Mouse (Mus musculus) midbrain, postnatal 0 days (tissue): Measurements from ENCODE around the gene Themis2. TPM values are rescaled to one million over a fixed set of nuclear protein-coding genes. Genes with fewer than 3 reads are reported as not detected.

Experiments used
- ATAC-seq: fragments of 200-750 bp; cut with Nextera tagmentation; 2 replicates; pipeline ENCODE4 v1.8.0; 2017; ENCODE audit warnings: moderate number of reproducible peaks, mild to moderate bottlenecking, moderate TSS enrichment, moderate library complexity; ENCODE audit not compliant: low FRiP score
- DNase-seq: peaks from one replicate; pipeline ENCODE4 v3.0.0-alpha.2; 2015; ENCODE audit warnings: low spot score
- H3K27ac ChIP-seq: fragments of 300-500 bp; sonication (generic); 2 replicates; pipeline ENCODE4 v1.5.1; 2014; ENCODE audit warnings: low read depth, mild to moderate bottlenecking, low read length, mixed read lengths
- H3K27me3 ChIP-seq: fragments of 300-500 bp; sonication (generic); 2 replicates; pipeline ENCODE4 v1.6.1; 2014; ENCODE audit warnings: low read length, control low read depth, mixed read lengths; ENCODE audit not compliant: insufficient read depth
- H3K36me3 ChIP-seq: fragments of 300-500 bp; sonication (generic); 2 replicates; pipeline ENCODE4 v1.6.1; 2014; ENCODE audit warnings: low read length, control low read depth, mixed read lengths; ENCODE audit not compliant: insufficient read depth
- H3K4me1 ChIP-seq: fragments of 300-500 bp; sonication (generic); 2 replicates; pipeline ENCODE4 v1.6.1; 2014; ENCODE audit warnings: mild to moderate bottlenecking, control low read depth, antibody characterized with exemption, low read length, mixed read lengths; ENCODE audit not compliant: insufficient read depth
- H3K4me2 ChIP-seq: fragments of 300-500 bp; sonication (generic); 2 replicates; pipeline ENCODE4 v1.6.1; 2014; ENCODE audit warnings: low read depth, mild to moderate bottlenecking, low read length, mixed read lengths; ENCODE audit not compliant: poor library complexity, severe bottlenecking
- H3K4me3 ChIP-seq: fragments of 300-500 bp; sonication (generic); 2 replicates; pipeline ENCODE4 v1.5.1; 2014; ENCODE audit warnings: low read depth, mild to moderate bottlenecking, low read length, moderate library complexity
- H3K9ac ChIP-seq: fragments of 300-500 bp; sonication (generic); replicated peaks from 2 replicates; pipeline ENCODE4 v1.6.1; 2014; ENCODE audit warnings: mild to moderate bottlenecking, low read length, moderate library complexity, mixed read lengths; ENCODE audit not compliant: poor library complexity, severe bottlenecking
- H3K9me3 ChIP-seq: fragments of 300-500 bp; sonication (generic); 2 replicates; pipeline ENCODE4 v1.6.1; 2016; ENCODE audit warnings: low read length, control low read depth
- CTCF ChIP-seq: IDR thresholded peaks from 2 replicates; pipeline ENCODE4 v1.5.1; 2016; ENCODE audit warnings: antibody characterized with exemption, mild to moderate bottlenecking
- WGBS: fragments of 180-500 bp; shearing (Covaris S2); extraction: QIAGEN DNeasy Blood & Tissue Kit; methylation state at CpG from one replicate; pipeline ENCODE4 v1.1.7; 2014; 5-methylcytosine and 5-hydroxymethylcytosine counted together
- polyA plus RNA-seq: library from polyadenylated mRNA; unstranded; fragments of >200 nt; fragmentation: Nextera tagmentation; extraction: Ambion mirVana; gene quantifications from 2 replicates; pipeline ENCODE4 v1.2.1, GENCODE M21; 2015
- total RNA-seq: library from RNA; depleted of rRNA; stranded (reverse); fragments of >200 nt; gene quantifications from 2 replicates; pipeline ENCODE4 v1.2.3, GENCODE M21; 2014; rRNA removed

Themis2 gene
- total and polyA plus RNA-seq, 2 experiments from 2014 or later, result 0.49 TPM

GRCm38 (mm10) chr4:132733071-132733770 lies 63.0 kb downstream of the Themis2 start:
- peak; percentile 41 for TF ChIP-seq CTCF
- H3K27ac ChIP-seq, result no peak overlapping the region
- no peaks in the 10 kb centered on the region for H3K4me1 ChIP-seq
- no peaks in the 10 kb centered on the region for H3K36me3 ChIP-seq
- H3K9ac ChIP-seq, result no peak overlapping the region
- 94% methylated on average over 25 of the region's 25 CpGs for WGBS
- no peaks in the 10 kb centered on the region for H3K9me3 ChIP-seq
- ATAC-seq, result no peak
- no peak for DNase-seq
- no peak overlapping the region for H3K4me3 ChIP-seq
- no peak overlapping the region for H3K4me2 ChIP-seq
- no peaks in the 10 kb centered on the region for H3K27me3 ChIP-seq

- H3K27me3 ChIP-seq, result no peaks in the 10 kb centered on the region
- TF ChIP-seq CTCF, result peak; percentile 25
- peak within 1 kb of the TSS; percentile 68 for H3K27ac ChIP-seq
- no peaks in the 10 kb centered on the region for H3K4me1 ChIP-seq
- peak within 1 kb of the TSS; percentile 72 for H3K4me2 ChIP-seq
- 3% methylated on average over 27 of the region's 34 CpGs for WGBS
- peaks cover 10% of the 10 kb centered on the region; the same call in 1 of the 2 replicates for H3K36me3 ChIP-seq
- peak within 1 kb of the TSS; percentile 60 for H3K4me3 ChIP-seq
- H3K9ac ChIP-seq, result peak within 1 kb of the TSS; percentile 77
- ATAC-seq (peak; percentile 90), DNase-seq (peak; percentile 83)
- H3K9me3 ChIP-seq, result no peaks in the 10 kb centered on the region
These were observed 64.0 kb downstream of the Themis2 start, which contains the start of gene Xkr8 for GRCm38 (mm10) chr4:132732148-132732684. TSS of gene Xkr8 (minus strand) at chr4:132732546.

Other genes starting within 250 kb of the Themis2 start
- 0.66 and 1.1 TPM in 2 replicates for gene Ptafr, start 232.3 kb downstream of the Themis2 start, total RNA-seq
- gene Ptafr, start 232.3 kb downstream of the Themis2 start, polyA plus RNA-seq, result 0.26 and 0.56 TPM in 2 replicates
- gene Eya3, start 157.4 kb downstream of the Themis2 start, total RNA-seq, result 15.7 and 25.8 TPM in 2 replicates
- gene Eya3, start 157.4 kb downstream of the Themis2 start, polyA plus RNA-seq, result 4.5 and 5.1 TPM in 2 replicates
- gene Xkr8, start 63.8 kb downstream of the Themis2 start, total RNA-seq, result 6.2 and 7.1 TPM in 2 replicates
- 6.4 and 6.9 TPM in 2 replicates for gene Xkr8, start 63.8 kb downstream of the Themis2 start, polyA plus RNA-seq
- 0.47 and 1.3 TPM in 2 replicates for gene Smpdl3b, start 39.1 kb downstream of the Themis2 start, total RNA-seq
- gene Smpdl3b, start 39.1 kb downstream of the Themis2 start, polyA plus RNA-seq, result 1.1 and 1.2 TPM in 2 replicates
- gene Rpa2, start 28.1 kb downstream of the Themis2 start, total RNA-seq, result 17.1 and 18.9 TPM in 2 replicates
- gene Rpa2, start 28.1 kb downstream of the Themis2 start, polyA plus RNA-seq, result 28.4 and 29.8 TPM in 2 replicates
- 55.1 and 59.6 TPM in 2 replicates for gene Ppp1r8, start 46.8 kb upstream of the Themis2 start, total RNA-seq
- 42.2 and 45.0 TPM in 2 replicates for gene Ppp1r8, start 46.8 kb upstream of the Themis2 start, polyA plus RNA-seq
- 142 and 153 TPM in 2 replicates for gene Stx12, start 88.1 kb upstream of the Themis2 start, total RNA-seq
- gene Stx12, start 88.1 kb upstream of the Themis2 start, polyA plus RNA-seq, result 151 and 158 TPM in 2 replicates
- 16.6 and 21.0 TPM in 2 replicates for gene Fam76a, start 126.2 kb upstream of the Themis2 start, total RNA-seq
- gene Fam76a, start 126.2 kb upstream of the Themis2 start, polyA plus RNA-seq, result 31.0 and 38.2 TPM in 2 replicates
- gene Fgr, start 177.7 kb upstream of the Themis2 start, total RNA-seq, result 0.33 and 0.47 TPM in 2 replicates
- gene Fgr, start 177.7 kb upstream of the Themis2 start, polyA plus RNA-seq, result 0.19 TPM in 1 of 2 replicates, not detected in the other
- gene Ahdc1, start 214.9 kb upstream of the Themis2 start, total RNA-seq, result 105 and 115 TPM in 2 replicates
- gene Ahdc1, start 214.9 kb upstream of the Themis2 start, polyA plus RNA-seq, result 9.2 and 11.0 TPM in 2 replicates